Mouse (Mus musculus) thymus, postnatal 10 days (tissue): ENCODE measurements around the gene Rasal2.

Experiments used
- DNase-seq, 2 experiments: peaks; one replicate each; pipeline ENCODE4 v3.0.0; 2021; ENCODE audit warnings: low spot score in 2 of 2

Gene Rasal2

GRCm38 (mm10) chr1:157412454-157413369, at the start of gene Rasal2:
Rasal2 (minus strand) TSS chr1:157412595.
- peak; percentile 76 to 93 for DNase-seq

GRCm38 (mm10) chr1:157461276-157461675, 48.9 kb upstream of the Rasal2 start:
- DNase-seq: no peak

GRCm38 (mm10) chr1:157459904-157460303, 47.5 kb upstream of the Rasal2 start:
- no peak for DNase-seq

- peak; percentile 63 to 70 for DNase-seq
Measured at GRCm38 (mm10) chr1:157458421-157459208, 46.2 kb upstream of the Rasal2 start, which contains the start of gene Cryzl2. Cryzl2 (plus strand) TSS chr1:157458577.

- DNase-seq: no peak
Measured at GRCm38 (mm10) chr1:157457789-157458188, 45.4 kb upstream of the Rasal2 start.

- no peak for DNase-seq
Measured at GRCm38 (mm10) chr1:157454876-157455275, 42.5 kb upstream of the Rasal2 start.

- DNase-seq: no peak
Measured at GRCm38 (mm10) chr1:157452759-157453549, 40.6 kb upstream of the Rasal2 start.

GRCm38 (mm10) chr1:157452284-157452683, 39.9 kb upstream of the Rasal2 start:
- DNase-seq: no peak

GRCm38 (mm10) chr1:157449981-157450636, 37.7 kb upstream of the Rasal2 start:
- no peak for DNase-seq

- DNase-seq: no peak
Measured at GRCm38 (mm10) chr1:157449532-157449931, 37.1 kb upstream of the Rasal2 start.

- DNase-seq: no peak
Measured at GRCm38 (mm10) chr1:157448805-157449188, 36.4 kb upstream of the Rasal2 start.

- DNase-seq: no peak
Measured at GRCm38 (mm10) chr1:157448164-157448804, 35.9 kb upstream of the Rasal2 start.

- DNase-seq: no peak
Measured at GRCm38 (mm10) chr1:157447142-157447541, 34.7 kb upstream of the Rasal2 start.

GRCm38 (mm10) chr1:157446325-157446724, 33.9 kb upstream of the Rasal2 start:
- peak in 1 of 2 experiments; percentile 7 for DNase-seq

GRCm38 (mm10) chr1:157445398-157445910, 33.1 kb upstream of the Rasal2 start:
- DNase-seq: no peak

GRCm38 (mm10) chr1:157444632-157445300, 32.4 kb upstream of the Rasal2 start:
- DNase-seq: no peak

GRCm38 (mm10) chr1:157443723-157444561, 31.5 kb upstream of the Rasal2 start:
- no peak for DNase-seq

- no peak for DNase-seq
Measured at GRCm38 (mm10) chr1:157443026-157443722, 30.8 kb upstream of the Rasal2 start.
